Mouse (Mus musculus): ENCODE measurements at regions not wholly inside any gene's neighbourhood (a gene's known extent, or its start where the extent isn't known, plus 50 kb on each side); places are given as distances from the start of the nearest gene placed in this dataset.

DNA sequence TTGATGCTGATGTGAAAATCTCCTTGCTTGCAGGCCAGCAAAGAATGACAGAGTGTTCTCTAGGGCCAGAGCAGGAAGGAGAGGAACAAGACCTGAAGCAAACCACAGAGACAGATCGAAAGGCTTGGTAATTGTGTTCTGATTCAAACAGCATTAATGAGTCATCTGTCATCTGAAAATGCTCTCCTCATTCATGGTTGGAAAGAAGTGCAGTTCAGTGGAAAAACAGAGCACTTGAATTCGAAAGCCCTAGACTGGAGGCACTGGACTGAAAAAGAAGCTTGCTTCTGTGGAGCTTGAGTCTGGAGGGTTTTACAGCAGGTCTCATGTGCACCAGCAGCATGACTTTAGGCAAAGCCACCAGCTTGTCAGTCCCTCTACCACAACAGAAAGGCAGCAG lies 374.3 kb upstream of the B430305J03Rik start:
- Histone ChIP-seq H3K4me3 (no peak overlapping the region), H3K9me3 (no peaks in the 10 kb centered on the region), H3K27ac (no peak overlapping the region), H3K27me3 (no peaks in the 10 kb centered on the region), H3K4me2 (no peak overlapping the region), H3K36me3 (no peaks in the 10 kb centered on the region), H3K9ac (no peak overlapping the region), H3K4me1 (replicated peaks) (no peaks in the 10 kb centered on the region; the same call in 1 of the 2 replicates)
- WGBS: 29% methylated on average over 2 of the region's 2 CpGs
- no peak for ATAC-seq (ENCODE audit: low FRiP score)

DNA sequence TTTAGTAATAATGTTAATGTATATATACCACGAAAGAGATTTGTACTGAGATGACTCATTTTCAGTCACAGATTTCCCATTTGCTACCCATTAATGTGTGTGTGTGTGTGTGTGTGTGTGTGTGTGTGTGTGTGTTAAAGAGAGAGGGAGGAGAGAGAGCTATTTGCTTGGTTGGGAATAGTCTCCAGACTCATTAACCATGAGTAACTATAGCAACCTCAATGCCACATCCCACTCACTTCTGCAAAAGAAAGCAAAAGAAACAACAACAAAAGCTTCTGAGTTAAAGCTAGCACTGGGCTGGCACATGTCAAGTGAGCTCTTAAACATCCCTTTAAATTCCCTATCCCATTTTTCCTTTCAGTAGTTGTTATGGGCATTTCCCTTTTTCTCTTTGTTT lies 372.8 kb upstream of the B430305J03Rik start:
- H3K4me2 ChIP-seq: no peak overlapping the region
- ATAC-seq (ENCODE audit: low FRiP score): peak; percentile 69; the same call in 1 of the 2 replicates
- WGBS: 67% methylated on average over 1 of the region's 1 CpGs
- no peak overlapping the region for H3K9ac ChIP-seq
- no peak overlapping the region for H3K4me3 ChIP-seq
- no peaks in the 10 kb centered on the region; the same call in 1 of the 2 replicates for H3K4me1 ChIP-seq (replicated peaks)
- no peaks in the 10 kb centered on the region for H3K9me3 ChIP-seq
- H3K27ac ChIP-seq: no peak overlapping the region
- H3K36me3 ChIP-seq: no peaks in the 10 kb centered on the region
- H3K27me3 ChIP-seq: no peaks in the 10 kb centered on the region

DNA sequence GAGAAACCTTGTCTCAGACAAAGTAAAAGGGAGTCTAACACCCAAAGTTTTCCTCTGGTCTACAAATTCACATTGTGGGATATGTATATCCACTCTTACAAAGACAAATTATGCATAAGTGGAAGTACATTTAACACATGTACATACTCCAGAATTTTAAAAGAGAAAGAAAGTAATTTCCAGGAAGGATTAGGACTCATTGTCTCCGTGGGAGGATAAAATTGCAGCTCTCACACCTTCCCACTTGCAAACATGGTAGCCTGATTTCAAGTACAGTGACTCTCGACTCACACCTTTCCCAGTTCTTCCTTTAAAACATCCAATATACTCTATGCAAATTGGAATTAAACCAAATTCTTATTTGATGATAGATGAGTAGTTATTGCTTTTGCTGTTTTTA lies 351.0 kb upstream of the B430305J03Rik start:
- Histone ChIP-seq H3K36me3 (no peaks in the 10 kb centered on the region), H3K27me3 (no peaks in the 10 kb centered on the region), H3K4me2 (no peak overlapping the region), H3K9me3 (no peaks in the 10 kb centered on the region), H3K4me3 (no peak overlapping the region), H3K9ac (no peak overlapping the region), H3K27ac (no peak overlapping the region), H3K4me1 (replicated peaks) (no peaks in the 10 kb centered on the region)
- no peak for ATAC-seq (ENCODE audit: low FRiP score)
- 81% methylated on average over 2 of the region's 2 CpGs for WGBS

DNA sequence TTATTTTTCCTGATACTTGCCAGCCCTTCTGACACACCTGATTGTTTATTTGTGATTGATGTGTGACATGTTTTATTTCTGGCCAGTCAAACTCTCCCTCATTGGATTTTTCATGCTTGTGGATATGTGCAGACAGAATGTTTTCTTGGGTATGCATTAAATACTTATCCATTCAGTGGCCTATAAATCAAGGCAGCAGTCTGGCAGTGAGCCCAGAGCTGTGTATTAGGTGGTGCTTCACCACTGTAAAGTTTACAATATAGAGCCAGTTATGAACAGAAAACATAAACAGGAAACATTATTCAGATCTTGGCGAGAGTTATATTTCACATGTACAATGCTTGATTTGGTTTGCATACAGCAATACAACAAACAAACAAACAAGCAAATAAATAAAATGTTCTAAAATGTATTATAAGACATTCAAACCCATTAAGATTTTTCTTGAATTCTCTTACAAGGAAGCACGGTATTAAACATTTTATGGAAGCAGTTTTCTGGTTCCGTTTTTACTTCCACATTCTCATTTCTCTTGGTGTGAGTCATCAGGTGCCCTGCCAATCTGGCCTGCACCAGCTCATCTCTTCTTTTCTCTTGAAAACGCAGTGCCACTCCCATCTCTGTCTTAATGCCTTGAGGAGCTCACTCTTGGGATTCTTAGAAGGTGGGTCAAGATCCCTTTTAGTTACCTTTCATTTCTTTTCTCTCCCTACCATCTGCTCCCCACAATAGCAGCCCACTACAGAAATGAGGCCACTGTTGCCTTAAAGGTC lies 322.4 kb upstream of the B430305J03Rik start:
- no peak overlapping the region for H3K4me2 ChIP-seq
- no peak overlapping the region for H3K9ac ChIP-seq
- WGBS: 84% methylated on average over 4 of the region's 4 CpGs
- no peak overlapping the region for H3K4me3 ChIP-seq
- no peaks in the 10 kb centered on the region for H3K4me1 ChIP-seq (replicated peaks)
- ATAC-seq (ENCODE audit: low FRiP score): no peak
- no peaks in the 10 kb centered on the region for H3K9me3 ChIP-seq
- no peak overlapping the region for H3K27ac ChIP-seq
- no peaks in the 10 kb centered on the region for H3K27me3 ChIP-seq
- H3K36me3 ChIP-seq: no peaks in the 10 kb centered on the region

DNA sequence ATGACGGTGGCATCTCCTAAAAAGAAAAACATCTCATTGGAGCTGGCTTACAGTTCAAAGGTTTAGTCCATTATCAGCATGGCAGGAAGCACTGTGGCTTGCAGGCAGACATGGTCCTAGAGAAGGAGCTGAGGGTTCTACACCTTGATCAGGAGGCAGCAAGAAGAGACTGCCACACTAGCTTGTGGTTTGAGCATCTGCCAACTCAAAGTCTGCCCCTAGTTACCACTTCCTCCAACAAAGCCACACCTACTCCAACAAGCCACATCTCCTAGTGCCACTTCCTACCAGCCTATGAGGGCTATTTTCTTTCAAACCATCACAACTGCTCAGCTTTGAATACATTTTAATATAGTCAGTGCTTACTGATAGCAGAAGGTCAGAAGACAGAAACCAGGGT lies 305.1 kb upstream of the B430305J03Rik start:
- ATAC-seq (ENCODE audit: low FRiP score): no peak
- Histone ChIP-seq H3K27me3 (no peaks in the 10 kb centered on the region), H3K9ac (no peak overlapping the region), H3K4me1 (replicated peaks) (no peaks in the 10 kb centered on the region), H3K27ac (no peak overlapping the region), H3K9me3 (no peaks in the 10 kb centered on the region), H3K4me2 (no peak overlapping the region), H3K4me3 (no peak overlapping the region), H3K36me3 (no peaks in the 10 kb centered on the region)
- 100% methylated on average over 1 of the region's 1 CpGs for WGBS

DNA sequence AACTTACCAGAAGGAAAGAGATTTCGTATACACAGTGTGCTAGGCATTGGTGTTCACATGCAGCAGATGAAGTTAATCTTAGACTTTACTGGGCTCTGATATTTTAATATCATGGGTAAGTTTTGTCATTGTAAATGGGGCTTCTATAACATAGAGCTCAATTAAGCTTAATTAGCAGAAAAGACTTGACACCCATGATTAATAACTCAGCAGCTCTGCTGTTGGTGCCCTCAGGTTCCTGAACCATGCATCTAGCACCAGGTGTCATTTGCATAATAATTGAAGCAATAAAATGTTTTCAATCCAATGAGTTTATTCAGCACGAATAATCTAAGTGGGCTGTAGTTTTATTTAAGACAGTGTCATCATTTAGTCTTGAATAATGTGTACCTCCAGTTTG lies 290.4 kb upstream of the B430305J03Rik start:
- H3K4me2 ChIP-seq: no peak overlapping the region
- whole genome bisulfite sequencing: 47% methylated on average over 2 of the region's 2 CpGs
- H3K27me3 ChIP-seq: no peaks in the 10 kb centered on the region
- H3K27ac ChIP-seq: no peak overlapping the region
- peak; percentile 83 for ATAC-seq (ENCODE audit: low FRiP score)
- H3K9ac ChIP-seq: no peak overlapping the region
- no peaks in the 10 kb centered on the region for H3K9me3 ChIP-seq
- H3K4me1 ChIP-seq (replicated peaks): no peaks in the 10 kb centered on the region
- no peak overlapping the region for H3K4me3 ChIP-seq
- H3K36me3 ChIP-seq: no peaks in the 10 kb centered on the region

DNA sequence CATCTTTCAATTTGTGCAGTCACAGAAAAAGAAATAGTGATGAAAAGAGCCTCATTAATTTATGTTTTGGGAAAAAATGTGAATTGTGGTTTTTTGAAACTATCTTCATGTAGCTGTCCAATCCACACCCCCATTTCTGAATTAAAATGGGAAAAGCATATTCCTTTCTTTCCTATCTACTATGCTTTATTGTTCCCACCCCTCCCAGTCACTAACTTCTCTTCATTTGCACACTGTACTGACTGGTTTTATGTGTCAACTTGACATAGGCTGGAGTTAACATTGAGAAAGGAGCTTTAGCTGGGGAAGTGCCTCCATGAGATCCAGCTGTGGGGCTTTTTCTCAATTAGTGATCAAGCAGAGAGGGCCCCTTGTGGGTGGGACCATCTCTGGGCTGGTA lies 262.8 kb upstream of the B430305J03Rik start:
- H3K9me3 ChIP-seq: no peaks in the 10 kb centered on the region
- H3K4me1 ChIP-seq (replicated peaks): no peaks in the 10 kb centered on the region
- no peak for ATAC-seq (ENCODE audit: low FRiP score)
- no peak overlapping the region for H3K4me3 ChIP-seq
- no peak overlapping the region for H3K4me2 ChIP-seq
- no peak overlapping the region for H3K27ac ChIP-seq
- no peaks in the 10 kb centered on the region for H3K36me3 ChIP-seq
- no peak overlapping the region for H3K9ac ChIP-seq
- H3K27me3 ChIP-seq: 0 out of 2 replicates have a peak, but pooled peaks cover 4% of the 10 kb centered on the region

DNA sequence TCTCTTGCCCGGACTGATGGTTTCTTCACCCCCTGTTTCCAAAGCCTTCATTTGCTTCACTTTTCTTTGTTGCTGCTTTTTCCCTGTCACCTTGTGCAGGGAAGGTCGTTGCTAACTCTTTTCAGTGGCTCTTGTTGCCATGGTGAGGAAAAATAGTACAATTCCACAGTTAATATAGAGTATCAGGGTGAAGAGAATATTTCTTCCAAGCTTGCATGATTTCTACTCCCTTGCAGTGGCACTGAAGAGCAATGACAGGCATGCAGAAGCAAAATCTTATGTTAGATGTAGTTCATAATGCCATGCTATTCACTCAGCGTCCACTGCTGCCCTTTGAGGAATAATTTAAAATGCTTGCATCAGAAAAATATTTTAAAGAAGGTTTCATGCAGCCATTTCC lies 262.3 kb upstream of the B430305J03Rik start:
- Histone ChIP-seq H3K4me2 (no peak overlapping the region), H3K4me1 (replicated peaks) (no peaks in the 10 kb centered on the region), H3K4me3 (no peak overlapping the region), H3K27me3 (0 out of 2 replicates have a peak, but pooled peaks cover 4% of the 10 kb centered on the region), H3K9ac (no peak overlapping the region), H3K36me3 (no peaks in the 10 kb centered on the region), H3K9me3 (no peaks in the 10 kb centered on the region), H3K27ac (no peak overlapping the region)
- ATAC-seq (ENCODE audit: low FRiP score): no peak
- WGBS: 37% methylated on average over 3 of the region's 3 CpGs

DNA sequence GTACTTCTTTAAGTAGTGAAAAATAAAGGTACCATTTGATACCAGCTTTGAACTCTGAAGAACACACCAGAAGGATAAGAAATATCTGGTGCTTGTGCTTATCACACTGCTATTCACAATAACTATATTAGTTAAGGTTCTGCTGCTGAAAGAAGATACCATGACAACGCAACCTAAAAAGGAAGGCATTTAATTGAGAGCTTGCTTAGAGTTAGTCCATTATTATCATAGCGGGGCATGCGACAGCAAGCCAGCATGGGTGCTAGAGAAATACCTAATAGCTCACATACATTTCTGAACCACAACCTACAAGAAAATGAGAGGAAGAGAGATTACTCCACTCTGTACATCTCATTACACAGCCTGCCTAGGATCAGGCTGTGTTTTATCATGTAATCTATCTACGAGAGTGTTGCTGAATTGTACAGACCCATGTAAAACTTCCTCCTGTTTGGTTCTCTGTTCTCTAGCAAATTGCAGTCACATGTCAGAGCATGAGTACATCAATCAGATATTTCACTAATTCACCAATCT lies 258.3 kb upstream of the B430305J03Rik start:
- Histone ChIP-seq H3K36me3 (no peaks in the 10 kb centered on the region), H3K27me3 (peaks cover 15% of the 10 kb centered on the region; the same call in 1 of the 2 replicates), H3K4me2 (no peak overlapping the region), H3K4me1 (replicated peaks) (no peaks in the 10 kb centered on the region), H3K9me3 (no peaks in the 10 kb centered on the region), H3K9ac (no peak overlapping the region), H3K27ac (no peak overlapping the region), H3K4me3 (no peak overlapping the region)
- 39% methylated on average over 4 of the region's 4 CpGs for WGBS
- ATAC-seq (ENCODE audit: low FRiP score): no peak

DNA sequence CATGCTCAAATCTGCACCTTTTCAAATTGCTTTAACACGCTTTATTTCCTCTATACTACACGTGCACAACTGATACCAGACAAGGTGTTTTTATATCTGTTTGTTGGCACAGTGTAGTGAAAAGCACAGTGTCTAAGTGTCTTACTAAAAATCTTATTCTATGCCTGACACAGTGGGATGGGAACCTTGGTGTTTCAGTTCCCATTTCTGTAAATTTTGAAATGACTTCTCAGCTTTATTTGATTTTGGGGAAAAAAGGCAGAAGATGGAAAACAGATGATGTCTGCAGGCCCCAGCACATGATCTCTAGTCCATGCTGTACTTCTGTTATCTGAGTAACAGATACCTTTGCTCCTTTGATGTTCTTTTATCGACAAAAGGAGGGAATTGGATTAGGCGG lies 239.7 kb upstream of the B430305J03Rik start:
- 85% methylated on average over 4 of the region's 4 CpGs for WGBS
- H3K36me3 ChIP-seq: no peaks in the 10 kb centered on the region
- H3K4me2 ChIP-seq: no peak overlapping the region
- ATAC-seq (ENCODE audit: low FRiP score): no peak
- H3K4me3 ChIP-seq: no peak overlapping the region
- H3K4me1 ChIP-seq (replicated peaks): no peaks in the 10 kb centered on the region
- H3K9me3 ChIP-seq: no peaks in the 10 kb centered on the region
- no peak overlapping the region for H3K27ac ChIP-seq
- H3K9ac ChIP-seq: no peak overlapping the region
- no peaks in the 10 kb centered on the region for H3K27me3 ChIP-seq

DNA sequence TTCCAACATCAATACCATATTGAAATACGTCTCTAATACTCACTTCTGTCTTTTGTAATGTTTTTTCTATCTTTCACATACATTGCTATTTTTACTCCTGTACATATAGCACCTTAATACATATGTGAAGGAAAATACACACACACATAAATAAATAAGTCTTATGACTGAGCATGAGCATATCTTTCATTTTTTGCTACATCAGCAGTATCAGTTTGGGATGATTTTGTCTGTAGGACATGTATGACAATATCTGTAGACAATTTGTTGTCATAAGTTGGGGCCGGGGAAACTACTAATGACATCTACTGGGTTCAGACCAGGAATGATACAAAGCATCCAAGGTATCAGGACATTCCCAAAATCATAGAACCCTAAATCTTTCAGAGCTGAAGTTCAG lies 237.1 kb upstream of the B430305J03Rik start:
- Histone ChIP-seq H3K27ac (no peak overlapping the region), H3K4me1 (replicated peaks) (no peaks in the 10 kb centered on the region), H3K4me3 (no peak overlapping the region), H3K9me3 (no peaks in the 10 kb centered on the region), H3K27me3 (no peaks in the 10 kb centered on the region), H3K4me2 (no peak overlapping the region), H3K9ac (no peak overlapping the region), H3K36me3 (no peaks in the 10 kb centered on the region)
- WGBS: 84% methylated on average over 2 of the region's 2 CpGs
- ATAC-seq (ENCODE audit: low FRiP score): no peak

DNA sequence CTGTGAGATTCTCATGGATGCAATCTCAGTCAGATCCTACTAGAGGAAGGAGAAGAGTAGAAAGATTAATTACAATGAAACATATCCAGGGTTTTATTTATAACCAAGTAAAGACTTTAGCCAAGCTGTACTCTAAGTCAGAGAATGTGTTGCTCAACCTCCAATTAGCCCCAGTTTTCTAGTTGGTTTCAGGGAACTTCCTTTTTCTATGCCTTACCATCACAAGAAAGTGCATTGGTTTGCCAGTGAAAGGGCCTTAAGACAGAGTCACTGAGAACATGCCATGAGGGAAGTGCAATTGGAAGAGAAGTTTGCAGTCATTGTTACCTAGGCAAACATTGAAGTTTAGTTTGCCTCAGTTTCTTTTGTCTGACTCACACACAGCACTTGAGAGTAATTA lies 229.8 kb upstream of the B430305J03Rik start:
- H3K9ac ChIP-seq: no peak overlapping the region
- H3K27ac ChIP-seq: no peak overlapping the region
- H3K27me3 ChIP-seq: no peaks in the 10 kb centered on the region
- no peak for ATAC-seq (ENCODE audit: low FRiP score)
- no peak overlapping the region for H3K4me3 ChIP-seq
- no peaks in the 10 kb centered on the region for H3K4me1 ChIP-seq (replicated peaks)
- no peaks in the 10 kb centered on the region for H3K36me3 ChIP-seq
- no peak overlapping the region for H3K4me2 ChIP-seq
- H3K9me3 ChIP-seq: no peaks in the 10 kb centered on the region

DNA sequence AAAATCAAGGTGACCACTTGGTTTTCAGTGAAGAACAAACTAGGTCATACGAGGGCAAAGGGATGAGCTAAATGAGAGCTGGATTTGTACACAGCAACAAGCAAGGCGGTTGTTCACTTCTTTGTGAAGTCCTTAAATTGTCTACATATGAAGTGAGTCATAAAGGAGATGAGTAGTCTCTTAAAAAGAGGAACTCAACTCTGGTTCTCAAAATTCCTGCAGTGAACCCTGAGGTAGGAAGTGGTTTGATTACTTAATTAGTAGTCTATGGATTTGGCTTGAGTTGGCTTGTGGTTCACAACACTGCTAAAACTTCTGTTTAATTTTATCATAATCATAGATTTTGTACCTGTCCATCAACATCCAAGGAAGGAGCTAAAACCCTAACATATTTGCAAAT lies 226.6 kb upstream of the B430305J03Rik start:
- Histone ChIP-seq H3K27ac (no peak overlapping the region), H3K9me3 (no peaks in the 10 kb centered on the region), H3K36me3 (no peaks in the 10 kb centered on the region), H3K4me1 (replicated peaks) (no peaks in the 10 kb centered on the region), H3K4me2 (no peak overlapping the region), H3K9ac (no peak overlapping the region), H3K4me3 (no peak overlapping the region), H3K27me3 (no peaks in the 10 kb centered on the region)
- ATAC-seq (ENCODE audit: low FRiP score): no peak
- WGBS: 90% methylated on average over 2 of the region's 2 CpGs

Data from hindbrain, embryonic 13.5 days (tissue).